Mouse (Mus musculus) midbrain, embryonic 16.5 days (tissue): ENCODE results near the gene Pou4f2. TPM values are rescaled to one million over a fixed set of nuclear protein-coding genes. Genes with fewer than 3 reads are reported as not detected.

Source experiments
- ATAC-seq: fragments of 200-750 bp; cut with Nextera tagmentation; 2 replicates; pipeline ENCODE4 v1.8.0; 2017; ENCODE audit warnings: moderate TSS enrichment
- H3K27ac ChIP-seq: fragments of 300-500 bp; sonication (generic); 2 replicates; pipeline ENCODE4 v1.5.1; 2014; ENCODE audit warnings: mild to moderate bottlenecking, low read length, mixed read lengths
- H3K27me3 ChIP-seq: fragments of 300-500 bp; sonication (generic); 2 replicates; pipeline ENCODE4 v1.6.1; 2014; ENCODE audit warnings: low read depth, low read length, mixed read lengths; ENCODE audit not compliant: control insufficient read depth, insufficient read depth
- H3K36me3 ChIP-seq: fragments of 300-500 bp; sonication (generic); 2 replicates; pipeline ENCODE4 v1.6.1; 2014; ENCODE audit warnings: mild to moderate bottlenecking, low read length, moderate library complexity, mixed read lengths; ENCODE audit not compliant: control insufficient read depth, insufficient read depth
- H3K4me1 ChIP-seq: fragments of 300-500 bp; sonication (generic); 2 replicates; pipeline ENCODE4 v1.6.1; 2014; ENCODE audit warnings: mild to moderate bottlenecking, low read length, mixed read lengths; ENCODE audit not compliant: control insufficient read depth, insufficient read depth
- H3K4me2 ChIP-seq: fragments of 300-500 bp; sonication (generic); 2 replicates; pipeline ENCODE4 v1.6.1; 2014; ENCODE audit warnings: mild to moderate bottlenecking, low read length, mixed read lengths
- H3K4me3 ChIP-seq: fragments of 300-500 bp; sonication (generic); 2 replicates; pipeline ENCODE4 v1.5.1; 2014; ENCODE audit warnings: low read depth, mild to moderate bottlenecking, low read length, moderate library complexity, mixed read lengths
- H3K9ac ChIP-seq: fragments of 300-500 bp; sonication (generic); 2 replicates; pipeline ENCODE4 v1.6.1; 2014; ENCODE audit warnings: low read depth, low read length, mixed read lengths
- H3K9me3 ChIP-seq: fragments of 300-500 bp; sonication (generic); replicated peaks from 2 replicates; pipeline ENCODE4 v1.6.1; 2014; ENCODE audit warnings: mild to moderate bottlenecking, low read length, mixed read lengths; ENCODE audit not compliant: control insufficient read depth, poor library complexity, severe bottlenecking
- WGBS: fragments of 180-500 bp; shearing (Covaris S2); extraction: QIAGEN DNeasy Blood & Tissue Kit; methylation state at CpG from one replicate; pipeline ENCODE4 v1.1.7; 2014; 5-methylcytosine and 5-hydroxymethylcytosine counted together
- polyA plus RNA-seq: library from polyadenylated mRNA; unstranded; fragments of >200 nt; fragmentation: Nextera tagmentation; extraction: Ambion mirVana; gene quantifications from 2 replicates; pipeline ENCODE4 v1.2.1, GENCODE M21; 2015

Pou4f2 gene
- polyA plus RNA-seq, 1 experiment from 2014 or later = 24.7 TPM

DNA sequence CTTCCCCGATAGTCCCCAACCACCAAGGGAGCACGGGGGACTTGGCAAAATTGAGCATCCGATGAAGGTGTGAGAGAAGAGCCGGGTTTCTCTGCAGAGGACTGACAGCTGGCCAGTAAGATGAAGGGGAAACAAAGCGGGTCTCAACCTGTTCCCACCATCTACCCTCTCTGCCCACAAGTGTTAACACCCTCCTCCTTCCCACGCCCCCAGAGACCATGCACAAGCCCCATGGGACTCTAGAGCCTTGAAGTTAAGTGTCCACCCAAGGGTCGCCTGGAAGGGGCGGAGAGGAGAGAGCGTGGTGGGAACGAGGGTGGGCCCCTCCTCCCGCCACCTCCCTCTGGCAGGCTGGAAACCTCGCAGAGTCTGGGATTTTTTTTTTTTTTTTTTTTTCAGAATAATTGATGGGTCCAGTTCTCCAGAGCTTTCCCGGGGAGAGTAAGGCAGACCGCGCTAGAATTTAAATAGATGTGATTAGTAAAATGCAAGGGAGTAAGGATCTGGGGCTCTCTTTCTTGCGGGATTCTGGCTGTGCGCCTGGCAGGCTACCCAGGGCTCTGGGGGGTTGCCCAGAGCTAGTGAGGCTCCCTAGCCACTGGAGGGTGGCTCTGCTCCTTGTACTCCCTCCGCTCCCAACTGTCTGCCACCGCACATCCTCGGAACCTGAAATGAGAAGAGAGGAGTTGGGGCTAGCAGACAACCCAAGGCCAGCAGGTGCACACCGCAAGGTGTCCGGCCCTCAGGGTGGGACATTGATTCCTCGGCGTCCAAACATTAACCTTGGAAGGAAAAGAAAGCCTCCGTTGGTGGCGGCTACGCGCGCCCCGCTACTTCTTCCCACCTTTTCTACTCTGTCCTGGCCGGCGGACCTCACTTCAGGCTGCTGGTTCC lies 9.3 kb downstream of the Pou4f2 start:
- H3K4me3 ChIP-seq = peak overlapping the region; percentile 29
- peaks cover 14% of the 10 kb centered on the region for H3K4me1 ChIP-seq
- H3K9ac ChIP-seq = peak overlapping the region; percentile 43
- ATAC-seq = peak; percentile 63
- peak overlapping the region; percentile 56 for H3K4me2 ChIP-seq
- peaks cover 42% of the 10 kb centered on the region for H3K27me3 ChIP-seq
- under 1% methylated on average over 31 of the region's 32 CpGs for WGBS
- no peaks in the 10 kb centered on the region for H3K9me3 ChIP-seq
- peak overlapping the region; percentile 79 for H3K27ac ChIP-seq
- no peaks in the 10 kb centered on the region for H3K36me3 ChIP-seq

DNA sequence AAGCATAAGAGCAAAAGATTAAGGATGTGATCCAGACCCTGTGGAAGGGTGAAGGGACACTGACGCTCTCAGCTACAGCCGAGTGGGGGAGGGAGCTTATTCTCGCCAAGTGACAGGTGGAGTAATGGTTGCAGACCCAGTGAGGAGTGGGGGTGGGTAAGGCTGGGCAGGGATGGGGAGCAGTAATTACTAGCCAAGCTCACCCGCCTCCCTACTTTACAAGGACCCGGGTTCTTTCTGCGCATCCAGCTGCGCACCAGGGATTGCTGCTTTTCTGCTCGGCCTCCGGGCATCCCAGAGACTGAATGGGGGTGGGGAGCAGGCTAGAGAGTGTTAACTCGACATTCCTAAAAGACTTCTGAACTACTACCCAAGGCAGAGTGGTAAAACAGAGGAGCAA lies 10.0 kb downstream of the Pou4f2 start:
- Histone ChIP-seq H3K4me3 (peak overlapping the region; percentile 29), H3K9me3 (no peaks in the 10 kb centered on the region), H3K9ac (0 out of 2 replicates have a peak overlapping the region, but pooled peaks have one; percentile 14), H3K36me3 (no peaks in the 10 kb centered on the region), H3K4me1 (peaks cover 14% of the 10 kb centered on the region), H3K27ac (peak overlapping the region; percentile 79), H3K4me2 (peak overlapping the region; percentile 56), H3K27me3 (peaks cover 38% of the 10 kb centered on the region)
- 3% methylated on average over 10 of the region's 10 CpGs for WGBS
- peak; percentile 46 for ATAC-seq

DNA sequence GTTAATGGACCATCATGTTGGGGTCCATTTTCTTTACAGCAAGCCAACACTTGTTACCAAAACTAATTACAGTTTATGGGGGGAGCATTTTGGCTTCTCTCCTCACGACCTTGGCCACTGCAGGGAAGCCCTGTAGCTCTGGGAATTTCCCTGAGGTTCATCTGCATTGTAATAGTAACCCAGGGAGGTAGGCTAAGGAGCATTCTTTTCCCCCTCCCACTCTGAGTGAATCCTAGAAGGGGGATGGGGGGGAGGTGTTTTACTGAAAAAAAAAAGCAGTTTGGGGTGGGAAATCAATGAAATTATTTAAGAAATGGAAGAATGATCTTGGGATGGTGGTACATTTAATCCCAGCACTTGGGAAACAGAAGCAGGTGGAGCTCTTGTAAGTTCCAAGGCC lies 12.5 kb downstream of the Pou4f2 start:
- no peak for ATAC-seq
- Histone ChIP-seq H3K9me3 (no peaks in the 10 kb centered on the region), H3K27me3 (peaks cover 38% of the 10 kb centered on the region)

DNA sequence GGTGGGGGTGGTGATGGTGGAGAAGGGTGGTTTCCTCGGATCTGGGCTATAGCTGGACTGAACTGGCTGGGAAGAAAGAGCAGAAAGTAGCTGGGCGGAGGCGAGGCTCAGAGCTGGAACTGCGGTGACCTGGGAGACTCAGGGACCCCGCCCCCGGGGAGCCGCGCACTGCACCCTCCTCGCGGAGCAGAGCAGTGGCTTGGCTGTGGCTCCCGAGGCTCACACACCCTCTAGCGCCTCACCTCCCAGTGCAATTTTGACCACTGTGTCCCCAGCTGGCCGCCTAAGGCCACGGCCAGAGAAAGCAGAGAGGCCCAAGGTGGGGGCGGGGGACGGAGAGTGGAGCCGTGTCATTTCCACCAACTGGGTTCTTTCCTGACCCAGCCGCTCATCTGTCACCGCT lies 16.3 kb downstream of the Pou4f2 start:
- Histone ChIP-seq H3K4me1 (peaks cover 16% of the 10 kb centered on the region), H3K36me3 (no peaks in the 10 kb centered on the region), H3K4me2 (peak overlapping the region; percentile 68)

More for the DNA sequence above, 12.5 kb downstream of the Pou4f2 start:
- no peak overlapping the region for H3K4me3 ChIP-seq
- H3K36me3 ChIP-seq = no peaks in the 10 kb centered on the region
- 3% methylated on average over 1 of the region's 1 CpGs for WGBS
- peaks cover 29% of the 10 kb centered on the region for H3K4me1 ChIP-seq
- no peak overlapping the region for H3K4me2 ChIP-seq
- H3K27ac ChIP-seq = no peak overlapping the region
- H3K9ac ChIP-seq = no peak overlapping the region

DNA sequence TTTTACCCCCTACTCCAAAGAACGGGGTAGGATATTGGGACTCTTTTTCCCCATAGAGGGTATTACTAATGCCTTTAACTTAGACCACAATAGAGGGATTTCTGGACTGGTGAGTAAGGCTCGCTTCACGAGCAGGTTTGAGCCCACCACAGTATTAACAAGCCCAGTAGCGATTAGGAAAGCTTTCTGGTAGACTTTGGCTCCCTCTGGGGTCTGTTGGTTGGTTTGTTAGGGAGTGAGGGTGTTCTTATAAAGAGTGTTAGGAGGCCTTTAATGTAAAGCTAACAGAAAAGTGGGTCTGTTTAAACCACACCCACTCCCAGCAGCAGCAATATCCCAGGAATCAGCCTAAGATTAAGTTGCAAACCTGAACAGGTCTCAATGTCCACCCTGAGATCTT lies 17.2 kb downstream of the Pou4f2 start:
- peak overlapping the region; percentile 68 for H3K4me2 ChIP-seq
- WGBS = 20% methylated on average over 4 of the region's 4 CpGs
- no peaks in the 10 kb centered on the region for H3K9me3 ChIP-seq
- H3K4me1 ChIP-seq = peaks cover 16% of the 10 kb centered on the region
- H3K4me3 ChIP-seq = no peak overlapping the region
- no peak for ATAC-seq
- H3K27ac ChIP-seq = no peak overlapping the region
- H3K9ac ChIP-seq = no peak overlapping the region
- H3K27me3 ChIP-seq = peaks cover 19% of the 10 kb centered on the region
- no peaks in the 10 kb centered on the region for H3K36me3 ChIP-seq

More for the DNA sequence above, 16.3 kb downstream of the Pou4f2 start:
- Histone ChIP-seq H3K27ac (no peak overlapping the region), H3K4me3 (peak overlapping the region; percentile 38), H3K9me3 (no peaks in the 10 kb centered on the region), H3K27me3 (peaks cover 24% of the 10 kb centered on the region), H3K9ac (peak overlapping the region; percentile 61)
- ATAC-seq = peak; percentile 77
- under 1% methylated on average over 19 of the region's 19 CpGs for WGBS

DNA sequence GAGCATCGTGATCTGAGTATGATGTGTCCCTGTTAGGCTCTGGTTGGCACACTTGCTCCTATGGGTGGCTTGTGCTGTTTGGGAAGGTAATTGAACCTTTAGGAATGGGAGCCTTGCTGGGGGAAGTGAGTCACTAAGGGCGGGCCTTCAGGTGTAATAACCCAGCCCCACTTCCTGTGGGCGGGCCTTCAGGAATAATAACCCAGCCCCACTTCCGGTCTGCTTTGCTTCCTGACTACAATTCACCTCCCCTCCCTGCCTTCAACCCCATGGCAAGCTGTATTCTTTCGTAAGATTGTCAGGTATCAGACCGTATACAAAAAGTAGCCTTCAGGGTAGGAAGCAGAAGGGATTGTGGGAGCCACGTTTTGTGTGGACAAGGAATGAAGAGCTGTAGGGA lies 45.7 kb downstream of the Pou4f2 start:
- no peak for ATAC-seq
- no peak overlapping the region for H3K4me2 ChIP-seq
- no peak overlapping the region for H3K9ac ChIP-seq
- no peaks in the 10 kb centered on the region for H3K4me1 ChIP-seq
- no peaks in the 10 kb centered on the region for H3K9me3 ChIP-seq
- H3K27me3 ChIP-seq = no peaks in the 10 kb centered on the region
- H3K4me3 ChIP-seq = no peak overlapping the region
- WGBS = 88% methylated on average over 7 of the region's 7 CpGs
- H3K36me3 ChIP-seq = no peaks in the 10 kb centered on the region
- H3K27ac ChIP-seq = no peak overlapping the region

Other genes with a start within 250 kb of the Pou4f2 start
- gene Ttc29, start 223.3 kb downstream of the Pou4f2 start, polyA plus RNA-seq = 1.2 and 1.8 TPM in 2 replicates
- 201 and 213 TPM in 2 replicates for gene Rbmxl1, start 72.3 kb upstream of the Pou4f2 start, polyA plus RNA-seq
- 10.1 and 11.8 TPM in 2 replicates for gene Slc10a7, start 72.7 kb upstream of the Pou4f2 start, polyA plus RNA-seq